Mouse (Mus musculus): ENCODE measurements around the gene Gm9639.
"Not testable (repeated sequence)": the region's sequence is repeated elsewhere in the genome, so short reads cannot be mapped to it uniquely, and the experiment has no call there.

The Gm9639 gene

DNA sequence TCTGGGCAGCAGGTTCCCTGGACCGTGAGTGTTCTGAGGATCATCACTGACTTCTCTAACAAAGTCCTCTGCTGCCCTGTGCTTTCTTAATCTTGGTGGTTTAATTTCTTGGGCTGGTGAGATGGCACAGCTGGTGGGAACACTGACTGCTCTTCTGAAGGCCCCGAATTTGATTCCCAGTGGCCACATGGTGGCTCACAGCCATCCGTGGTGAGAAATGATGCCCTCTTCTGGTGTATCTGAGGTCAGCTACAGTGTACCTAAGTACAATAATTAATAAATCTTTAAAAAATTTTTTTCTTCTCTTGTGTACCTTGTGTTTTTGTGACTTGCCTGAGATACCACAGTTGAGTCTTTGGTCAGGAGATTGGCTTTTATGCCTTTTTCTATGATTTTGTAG is 42.6 kb downstream of the Gm9639 start:
- not testable (repeated sequence) for DNase-seq (ENCODE audit: low spot score)

DNA sequence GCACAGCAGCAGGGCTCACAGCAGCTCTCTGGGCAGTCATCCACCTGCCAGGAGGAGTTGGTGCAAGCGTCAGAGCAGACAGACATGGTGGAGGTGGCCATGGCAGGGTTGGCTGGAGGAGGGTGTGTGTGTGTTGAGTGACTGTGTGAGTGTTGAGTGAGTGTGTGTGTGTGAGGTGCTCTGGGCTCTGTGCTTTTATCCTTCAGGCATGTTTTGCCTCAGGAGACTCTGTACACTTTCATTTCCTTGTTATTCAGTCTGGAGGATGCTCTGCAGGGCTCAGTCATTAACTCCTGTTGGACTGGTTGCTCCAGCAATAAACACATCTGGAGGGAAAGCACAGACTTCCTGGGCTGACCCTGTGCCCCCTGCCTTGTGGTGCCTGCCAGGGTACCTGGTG is 43.6 kb downstream of the Gm9639 start, which contains the start of gene Gm9736:
Gm9736 (minus strand) TSS at position 101 of the 400 bp plus-strand sequence.
- not testable (repeated sequence) for DNase-seq (ENCODE audit: low spot score)

DNA sequence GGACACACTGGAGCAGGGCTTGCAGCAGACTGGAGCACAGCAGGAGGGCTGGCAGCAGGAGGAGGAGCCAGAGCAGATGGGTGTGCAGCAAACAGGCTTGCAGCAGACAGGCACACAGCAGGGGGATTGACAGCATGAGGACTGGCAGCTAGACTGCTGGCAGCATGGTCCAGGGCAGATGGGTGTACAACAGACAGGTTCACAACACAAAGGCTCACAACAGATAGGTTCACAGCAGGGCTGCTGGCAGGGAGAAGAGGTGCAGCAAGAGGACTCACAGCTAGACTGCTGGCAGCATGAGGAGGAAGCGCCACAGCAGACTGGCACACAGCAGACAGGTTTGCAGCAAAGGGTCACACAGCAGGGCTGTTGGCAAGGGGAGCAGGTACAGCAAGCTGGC is 44.2 kb downstream of the Gm9639 start:
- DNase-seq (ENCODE audit: low spot score), result not testable (repeated sequence)
